Mouse (Mus musculus) hindbrain, embryonic 11.5 days (tissue): Measurements from ENCODE around the gene Dner. TPM values are rescaled to one million over a fixed set of nuclear protein-coding genes. Genes with fewer than 3 reads are reported as not detected.

Experiments
- ATAC-seq: fragments of 200-750 bp; cut with Nextera tagmentation; 2 replicates; pipeline ENCODE4 v1.8.0; 2017; ENCODE audit warnings: mild to moderate bottlenecking, moderate TSS enrichment, moderate library complexity; ENCODE audit not compliant: low FRiP score
- DNase-seq: peaks from one replicate; pipeline ENCODE4 v3.0.0-alpha.2; 2015; ENCODE audit warnings: low spot score
- H3K27ac ChIP-seq: fragments of 300-500 bp; sonication (generic); 2 replicates; pipeline ENCODE4 v1.5.1; 2014; ENCODE audit warnings: mild to moderate bottlenecking, low read depth, low read length
- H3K27me3 ChIP-seq: fragments of 300-500 bp; sonication (generic); 2 replicates; pipeline ENCODE4 v1.6.1; 2014; ENCODE audit warnings: mild to moderate bottlenecking, low read length, moderate library complexity, mixed read lengths; ENCODE audit not compliant: control insufficient read depth, insufficient read depth
- H3K36me3 ChIP-seq: fragments of 300-500 bp; sonication (generic); 2 replicates; pipeline ENCODE4 v1.6.1; 2014; ENCODE audit warnings: mild to moderate bottlenecking, low read length, moderate library complexity, mixed read lengths; ENCODE audit not compliant: control insufficient read depth, insufficient read depth
- H3K4me1 ChIP-seq: fragments of 300-500 bp; sonication (generic); replicated peaks from 2 replicates; pipeline ENCODE4 v1.6.1; 2014; ENCODE audit warnings: low read length, mixed read lengths; ENCODE audit not compliant: control insufficient read depth, insufficient read depth
- H3K4me2 ChIP-seq: fragments of 300-500 bp; sonication (generic); replicated peaks from 2 replicates; pipeline ENCODE4 v1.6.1; 2014; ENCODE audit warnings: mild to moderate bottlenecking, low read depth, low read length
- H3K4me3 ChIP-seq: fragments of 300-500 bp; sonication (generic); 2 replicates; pipeline ENCODE4 v1.5.1; 2014; ENCODE audit warnings: low read depth, low read length
- H3K9ac ChIP-seq: fragments of 300-500 bp; sonication (generic); 2 replicates; pipeline ENCODE4 v1.6.1; 2014; ENCODE audit warnings: low read depth, low read length
- H3K9me3 ChIP-seq: fragments of 300-500 bp; sonication (generic); 2 replicates; pipeline ENCODE4 v1.6.1; 2016; ENCODE audit warnings: low read length; ENCODE audit not compliant: control insufficient read depth
- WGBS: fragments of 180-500 bp; shearing (Covaris S2); extraction: QIAGEN DNeasy Blood & Tissue Kit; methylation state at CpG from one replicate; pipeline ENCODE4 v1.1.7; 2014; 5-methylcytosine and 5-hydroxymethylcytosine counted together
- polyA plus RNA-seq: library from polyadenylated mRNA; unstranded; fragments of >200 nt; fragmentation: Nextera tagmentation; extraction: Ambion mirVana; gene quantifications from 2 replicates; pipeline ENCODE4 v1.2.1, GENCODE M21; 2014

The Dner gene
- polyA plus RNA-seq, 1 experiment from 2014 or later, result 44.7 TPM

GRCm38 (mm10) chr1:84380895-84381294, 315.1 kb downstream of the Dner start:
- Histone ChIP-seq H3K36me3 (no peaks in the 10 kb centered on the region), H3K9ac (no peak overlapping the region), H3K4me1 (no peaks in the 10 kb centered on the region), H3K4me2 (no peak overlapping the region), H3K27me3 (no peaks in the 10 kb centered on the region), H3K4me3 (no peak overlapping the region), H3K27ac (no peak overlapping the region), H3K9me3 (no peaks in the 10 kb centered on the region)
- DNase-seq (no peak), ATAC-seq (no peak)
- 81% methylated on average over 3 of the region's 3 CpGs for WGBS

- no peaks in the 10 kb centered on the region for H3K36me3 ChIP-seq
- ATAC-seq, result no peak
Observed at GRCm38 (mm10) chr1:84367733-84368132, 328.3 kb downstream of the Dner start.

GRCm38 (mm10) chr1:84366553-84366952, 329.5 kb downstream of the Dner start:
- no peak overlapping the region for H3K4me2 ChIP-seq
- H3K4me3 ChIP-seq, result no peak overlapping the region
- no peaks in the 10 kb centered on the region for H3K36me3 ChIP-seq
- H3K9ac ChIP-seq, result no peak overlapping the region
- WGBS, result 81% methylated on average over 3 of the region's 3 CpGs
- H3K27ac ChIP-seq, result no peak overlapping the region
- no peaks in the 10 kb centered on the region for H3K9me3 ChIP-seq
- H3K27me3 ChIP-seq, result no peaks in the 10 kb centered on the region
- no peaks in the 10 kb centered on the region for H3K4me1 ChIP-seq
- no peak for DNase-seq
- ATAC-seq, result no peak

More at GRCm38 (mm10) chr1:84367733-84368132, 328.3 kb downstream of the Dner start:
- DNase-seq, result no peak
- no peak overlapping the region for H3K27ac ChIP-seq
- no peaks in the 10 kb centered on the region for H3K9me3 ChIP-seq
- WGBS, result 87% methylated on average over 3 of the region's 3 CpGs
- H3K4me2 ChIP-seq, result no peak overlapping the region
- H3K9ac ChIP-seq, result no peak overlapping the region
- no peaks in the 10 kb centered on the region for H3K4me1 ChIP-seq
- H3K4me3 ChIP-seq, result no peak overlapping the region
- H3K27me3 ChIP-seq, result no peaks in the 10 kb centered on the region

- H3K9me3 ChIP-seq, result no peaks in the 10 kb centered on the region
- H3K4me1 ChIP-seq, result no peaks in the 10 kb centered on the region
- no peak for ATAC-seq
- no peak within 1 kb of the TSS for H3K9ac ChIP-seq
- no peak for DNase-seq
- H3K4me2 ChIP-seq, result no peak within 1 kb of the TSS
- H3K27me3 ChIP-seq, result no peaks in the 10 kb centered on the region
- H3K27ac ChIP-seq, result no peak within 1 kb of the TSS
- H3K4me3 ChIP-seq, result no peak within 1 kb of the TSS
- 93% methylated on average over 8 of the region's 8 CpGs for WGBS
- H3K36me3 ChIP-seq, result no peaks in the 10 kb centered on the region
Observed at GRCm38 (mm10) chr1:84363967-84364366, 332.1 kb downstream of the Dner start, which contains the start of gene Pid1. Pid1 (minus strand) TSS chr1:84364180.

DNA sequence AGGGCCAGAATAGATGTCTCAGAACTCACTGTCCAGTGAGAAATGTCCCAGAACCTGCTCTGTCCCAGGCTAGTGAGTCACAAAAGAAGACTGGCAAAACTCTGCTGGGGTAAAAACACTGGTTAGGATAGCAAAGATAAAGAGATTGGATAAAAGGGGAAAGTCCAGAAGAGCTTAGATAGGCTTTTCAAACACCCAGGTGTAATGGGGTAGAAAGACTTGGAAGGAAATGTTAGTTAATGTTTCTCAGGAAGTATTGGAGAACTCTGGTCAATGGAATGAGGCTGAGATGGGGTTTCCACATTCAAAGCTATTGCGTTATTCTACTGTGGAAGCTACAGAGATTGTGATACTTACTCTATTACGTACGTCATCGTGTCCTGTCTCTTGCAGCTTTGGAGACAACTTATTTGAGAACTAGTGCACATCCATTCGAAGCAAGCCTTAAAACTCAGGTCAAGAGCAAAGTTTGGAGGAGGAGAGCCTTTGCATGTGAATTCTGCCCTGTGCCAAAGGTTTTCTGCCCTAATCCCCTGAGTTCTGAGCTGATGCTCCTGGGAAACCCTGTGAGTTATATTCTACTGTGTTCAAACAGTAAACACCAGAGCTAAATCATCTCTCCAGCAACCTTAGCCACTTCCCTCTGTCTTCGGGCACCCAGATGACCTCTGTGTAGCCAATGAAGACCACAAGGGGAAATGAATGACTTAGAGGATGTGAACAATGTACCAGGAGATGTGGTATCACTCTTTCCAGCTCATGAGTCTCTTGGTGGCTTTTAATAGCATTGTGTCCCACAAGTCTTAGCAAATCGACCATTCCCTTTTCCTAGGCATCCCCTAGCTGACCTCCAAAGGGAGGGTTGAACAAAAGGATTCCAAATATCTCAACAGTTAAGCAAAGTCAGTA, 333.1 kb downstream of the Dner start:
- H3K27me3 ChIP-seq, result no peaks in the 10 kb centered on the region
- WGBS, result 85% methylated on average over 7 of the region's 7 CpGs

DNA sequence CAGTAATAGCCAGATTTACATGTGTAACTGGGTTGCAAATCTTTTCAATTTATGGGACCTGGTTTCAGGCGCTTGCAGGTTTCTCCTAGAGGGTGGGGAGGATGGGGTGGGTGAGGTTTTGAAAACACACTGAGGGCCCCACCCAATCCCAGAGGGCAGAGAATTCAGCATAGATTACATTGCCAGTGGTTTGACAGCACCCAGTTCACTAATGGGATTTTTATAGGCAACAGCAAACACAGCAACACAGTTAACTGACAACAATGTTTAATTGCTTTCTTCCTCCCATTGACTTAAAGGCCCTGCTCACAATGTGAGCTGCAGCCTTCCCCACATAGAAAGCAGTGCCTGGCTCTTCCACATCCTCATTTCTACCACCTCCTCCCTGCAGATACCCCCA, 333.8 kb downstream of the Dner start:
- H3K27ac ChIP-seq, result no peak overlapping the region
- no peaks in the 10 kb centered on the region for H3K27me3 ChIP-seq
- DNase-seq, result no peak
- no peaks in the 10 kb centered on the region for H3K36me3 ChIP-seq
- H3K9me3 ChIP-seq, result no peaks in the 10 kb centered on the region
- H3K4me1 ChIP-seq, result no peaks in the 10 kb centered on the region
- no peak for ATAC-seq
- H3K4me3 ChIP-seq, result no peak overlapping the region
- 93% methylated on average over 1 of the region's 1 CpGs for WGBS
- no peak overlapping the region for H3K4me2 ChIP-seq
- H3K9ac ChIP-seq, result no peak overlapping the region

More for the DNA sequence above, 333.1 kb downstream of the Dner start:
- H3K4me2 ChIP-seq, result no peak overlapping the region
- DNase-seq (no peak), ATAC-seq (no peak)
- no peaks in the 10 kb centered on the region for H3K4me1 ChIP-seq
- no peak overlapping the region for H3K9ac ChIP-seq
- no peak overlapping the region for H3K27ac ChIP-seq
- H3K9me3 ChIP-seq, result no peaks in the 10 kb centered on the region
- H3K36me3 ChIP-seq, result no peaks in the 10 kb centered on the region
- no peak overlapping the region for H3K4me3 ChIP-seq

GRCm38 (mm10) chr1:84361389-84361788, 334.6 kb downstream of the Dner start:
- ATAC-seq (no peak), DNase-seq (no peak)
- no peak overlapping the region for H3K4me3 ChIP-seq
- no peak overlapping the region for H3K27ac ChIP-seq
- no peaks in the 10 kb centered on the region for H3K9me3 ChIP-seq
- H3K9ac ChIP-seq, result no peak overlapping the region
- no peak overlapping the region for H3K4me2 ChIP-seq
- WGBS, result 86% methylated on average over 3 of the region's 3 CpGs
- H3K36me3 ChIP-seq, result no peaks in the 10 kb centered on the region
- no peaks in the 10 kb centered on the region for H3K4me1 ChIP-seq
- H3K27me3 ChIP-seq, result no peaks in the 10 kb centered on the region

- no peaks in the 10 kb centered on the region for H3K4me1 ChIP-seq
- no peak overlapping the region for H3K4me2 ChIP-seq
- no peak overlapping the region for H3K9ac ChIP-seq
- DNase-seq (no peak), ATAC-seq (no peak)
- no peaks in the 10 kb centered on the region for H3K9me3 ChIP-seq
- H3K27me3 ChIP-seq, result no peaks in the 10 kb centered on the region
- no peaks in the 10 kb centered on the region for H3K36me3 ChIP-seq
- H3K27ac ChIP-seq, result no peak overlapping the region
- no peak overlapping the region for H3K4me3 ChIP-seq
- WGBS, result 87% methylated on average over 6 of the region's 6 CpGs
Observed at GRCm38 (mm10) chr1:84359611-84360500, 336.2 kb downstream of the Dner start.
